Mouse (Mus musculus): Measurements from ENCODE around the gene Rtl8b. TPM values are rescaled to one million over a fixed set of nuclear protein-coding genes. Genes with fewer than 3 reads are reported as not detected.
A peak's percentile ranks its signal among the peaks of the same experiment; 100 is the strongest.
"Not testable (repeated sequence)": the region's sequence is repeated elsewhere in the genome, so short reads cannot be mapped to it uniquely, and the experiment has no call there.

Rtl8b gene
- total and polyA plus RNA-seq, 2 experiments from 2014 or later, result 232 to 350 TPM

DNA sequence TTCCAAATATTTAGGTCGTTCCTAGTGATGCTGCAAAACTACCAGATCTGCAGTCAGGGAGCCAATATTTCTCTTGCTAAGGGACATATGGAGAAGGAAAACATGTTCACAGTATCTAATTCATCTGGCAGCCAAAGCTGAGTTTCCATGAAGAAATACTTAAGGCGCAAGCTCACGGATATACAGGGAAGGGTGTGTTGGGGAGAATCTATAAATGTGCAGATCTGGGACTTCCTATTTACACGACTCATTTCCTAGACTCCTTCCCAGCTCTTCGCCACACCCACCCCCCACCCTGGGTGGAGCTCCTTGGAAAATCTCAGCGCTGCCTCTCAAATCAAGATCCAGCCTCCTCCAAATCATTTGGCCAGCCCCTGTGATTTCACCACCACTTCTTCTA is 24.3 kb downstream of the Rtl8b start:
- Histone ChIP-seq H3K4me2 (ENCODE audit: low read depth, low read length) (no peak overlapping the region), H3K4me3 (ENCODE audit: low read length) (no peak overlapping the region), H3K9me3 (ENCODE audit: low read length) (no peaks in the 10 kb centered on the region), H3K4me1 (ENCODE audit: insufficient read depth, low read length) (no peaks in the 10 kb centered on the region), H3K9ac (replicated peaks; ENCODE audit: low read length) (no peak overlapping the region), H3K27ac (no peak overlapping the region), H3K36me3 (ENCODE audit: insufficient read depth, low read length) (no peaks in the 10 kb centered on the region), H3K27me3 (ENCODE audit: insufficient read depth, low read length) (no peaks in the 10 kb centered on the region)
- no peak for TF ChIP-seq CTCF (IDR thresholded peaks at IDR 0.05; ENCODE audit: low read depth)
- DNase-seq (ENCODE audit: low spot score), result no peak
- ATAC-seq, result no peak
- 76% methylated on average over 6 of the region's 6 CpGs for WGBS

GRCm38 (mm10) chrX:53642980-53643961 is 26.9 kb downstream of the Rtl8b start, which contains the start of gene Rtl8a:
TSS of gene Rtl8a (minus strand) at chrX:53643682.
- H3K4me1 ChIP-seq (ENCODE audit: insufficient read depth, low read length); H3K36me3 ChIP-seq (ENCODE audit: insufficient read depth, low read length); H3K9ac ChIP-seq (replicated peaks; ENCODE audit: low read length); H3K9me3 ChIP-seq (ENCODE audit: low read length); H3K27me3 ChIP-seq (ENCODE audit: insufficient read depth, low read length): not testable (repeated sequence)
- Histone ChIP-seq H3K4me2 (ENCODE audit: low read depth, low read length) (peak within 1 kb of the TSS; percentile 45), H3K27ac (peak within 1 kb of the TSS; percentile 26; the same call in 1 of the 2 replicates), H3K4me3 (ENCODE audit: low read length) (peak within 1 kb of the TSS; percentile 30)
- WGBS, result 39% methylated on average over 11 of the region's 50 CpGs
- ATAC-seq, result peak; percentile 95
- DNase-seq (ENCODE audit: low spot score), result peak; percentile 89

GRCm38 (mm10) chrX:53642604-53642979 is 27.6 kb downstream of the Rtl8b start:
- H3K9me3 ChIP-seq (ENCODE audit: low read length); H3K27ac ChIP-seq; DNase-seq (ENCODE audit: low spot score); H3K27me3 ChIP-seq (ENCODE audit: insufficient read depth, low read length); H3K36me3 ChIP-seq (ENCODE audit: insufficient read depth, low read length); H3K9ac ChIP-seq (replicated peaks; ENCODE audit: low read length); H3K4me1 ChIP-seq (ENCODE audit: insufficient read depth, low read length); H3K4me3 ChIP-seq (ENCODE audit: low read length): not testable (repeated sequence)
- peak; percentile 30 for ATAC-seq
- 33% methylated on average over 3 of the region's 4 CpGs for WGBS
- H3K4me2 ChIP-seq (ENCODE audit: low read depth, low read length), result peak overlapping the region; percentile 41; the same call in 1 of the 2 replicates

DNA sequence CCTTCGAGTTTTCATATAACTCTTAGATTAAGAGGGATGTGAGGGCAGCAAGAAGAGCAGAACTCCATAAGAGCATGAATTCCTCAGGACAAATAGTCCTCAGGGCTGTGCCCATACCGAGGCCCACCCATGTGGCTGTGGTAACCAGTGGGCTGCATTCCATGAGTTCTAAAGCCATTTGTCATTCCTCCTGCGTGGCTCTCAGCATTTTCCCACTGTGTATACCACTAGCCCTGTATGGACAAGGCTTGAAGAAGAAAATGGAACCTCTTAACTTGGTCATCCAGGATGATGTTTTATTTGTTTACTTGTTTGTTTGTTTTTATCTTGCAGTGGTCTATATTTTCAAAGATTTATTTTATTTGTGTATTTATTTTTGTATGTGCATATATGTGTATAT is 32.1 kb downstream of the Rtl8b start:
- not testable (repeated sequence) for ATAC-seq; H3K4me2 ChIP-seq (ENCODE audit: low read depth, low read length); H3K9ac ChIP-seq (replicated peaks; ENCODE audit: low read length); H3K36me3 ChIP-seq (ENCODE audit: insufficient read depth, low read length); H3K4me1 ChIP-seq (ENCODE audit: insufficient read depth, low read length); H3K4me3 ChIP-seq (ENCODE audit: low read length); H3K27ac ChIP-seq; H3K9me3 ChIP-seq (ENCODE audit: low read length); DNase-seq (ENCODE audit: low spot score); H3K27me3 ChIP-seq (ENCODE audit: insufficient read depth, low read length)
- WGBS, result 60% methylated on average over 3 of the region's 3 CpGs

Other genes starting within 250 kb of the Rtl8b start
- not detected in 2 replicates for gene Etd, start 235.5 kb downstream of the Rtl8b start, total RNA-seq (2014; rRNA removed)
- gene Etd, start 235.5 kb downstream of the Rtl8b start, polyA plus RNA-seq (2015; fragmentation: Nextera tagmentation; extraction: Ambion mirVana), result not detected in 2 replicates
- gene Rtl8c, start 62.4 kb downstream of the Rtl8b start, total RNA-seq (2014; rRNA removed), result 32.0 and 58.2 TPM in 2 replicates
- 210 and 219 TPM in 2 replicates for gene Rtl8c, start 62.4 kb downstream of the Rtl8b start, polyA plus RNA-seq (2015; fragmentation: Nextera tagmentation; extraction: Ambion mirVana)
- not detected in 2 replicates for gene Gm14597, start 61.4 kb downstream of the Rtl8b start, total RNA-seq (2014; rRNA removed)
- gene Gm14597, start 61.4 kb downstream of the Rtl8b start, polyA plus RNA-seq (2015; fragmentation: Nextera tagmentation; extraction: Ambion mirVana), result 0.64 TPM in 1 of 2 replicates, not detected in the other
- 254 and 270 TPM in 2 replicates for gene Rtl8a, start 26.7 kb downstream of the Rtl8b start, total RNA-seq (2014; rRNA removed)
- gene Rtl8a, start 26.7 kb downstream of the Rtl8b start, polyA plus RNA-seq (2015; fragmentation: Nextera tagmentation; extraction: Ambion mirVana), result 284 and 285 TPM in 2 replicates
- gene 4930502E18Rik, start 54.4 kb upstream of the Rtl8b start, total RNA-seq (2014; rRNA removed), result not detected in 2 replicates
- 0.55 and 0.66 TPM in 2 replicates for gene 4930502E18Rik, start 54.4 kb upstream of the Rtl8b start, polyA plus RNA-seq (2015; fragmentation: Nextera tagmentation; extraction: Ambion mirVana)
- not detected in 2 replicates for gene 1700013H16Rik, start 87.4 kb upstream of the Rtl8b start, total RNA-seq (2014; rRNA removed)
- gene 1700013H16Rik, start 87.4 kb upstream of the Rtl8b start, polyA plus RNA-seq (2015; fragmentation: Nextera tagmentation; extraction: Ambion mirVana), result not detected in 2 replicates
- not detected in 2 replicates for gene Zfp36l3, start 106.0 kb upstream of the Rtl8b start, total RNA-seq (2014; rRNA removed)
- gene Zfp36l3, start 106.0 kb upstream of the Rtl8b start, polyA plus RNA-seq (2015; fragmentation: Nextera tagmentation; extraction: Ambion mirVana), result not detected in 2 replicates
- 0.37 TPM in 1 of 2 replicates, not detected in the other for gene Xlr, start 127.3 kb upstream of the Rtl8b start, total RNA-seq (2014; rRNA removed)
- gene Xlr, start 127.3 kb upstream of the Rtl8b start, polyA plus RNA-seq (2015; fragmentation: Nextera tagmentation; extraction: Ambion mirVana), result 2.9 and 3.4 TPM in 2 replicates

Data from hindbrain, postnatal 0 days (tissue).